Mouse (Mus musculus): ENCODE results near the gene Fmnl2. TPM values are rescaled to one million over a fixed set of nuclear protein-coding genes. Genes with fewer than 3 reads are reported as not detected.

Gene Fmnl2
- polyA plus RNA-seq, 1 experiment = not detected

- H3K9me3 ChIP-seq = peaks cover 3% of the 10 kb centered on the region; the same call in 1 of the 2 replicates
- TF ChIP-seq GATA1 (IDR thresholded peaks at IDR 0.05; ENCODE audit: borderline replicate concordance, low read length) (no peak), FLI1 (IDR thresholded peaks at IDR 0.05; ENCODE audit: low read length) (no peak)
- no peaks in the 10 kb centered on the region for H3K4me1 ChIP-seq
- H3K4me3 ChIP-seq (replicated peaks) = no peak overlapping the region
- peaks cover 4% of the 10 kb centered on the region for H3K27me3 ChIP-seq (replicated peaks)
- no peaks in the 10 kb centered on the region for H3K36me3 ChIP-seq (replicated peaks; ENCODE audit: low read length)
These were observed 129.4 kb downstream of the Fmnl2 start for GRCm38 (mm10) chr2:52987035-52987434.

- H3K4me3 ChIP-seq (replicated peaks) = no peak overlapping the region
- H3K36me3 ChIP-seq (replicated peaks; ENCODE audit: low read length) = no peaks in the 10 kb centered on the region
- peaks cover 3% of the 10 kb centered on the region; the same call in 1 of the 2 replicates for H3K9me3 ChIP-seq
- TF ChIP-seq FLI1 (IDR thresholded peaks at IDR 0.05; ENCODE audit: low read length) (no peak), GATA1 (IDR thresholded peaks at IDR 0.05; ENCODE audit: borderline replicate concordance, low read length) (no peak)
- H3K4me1 ChIP-seq = no peaks in the 10 kb centered on the region
- H3K27me3 ChIP-seq (replicated peaks) = peaks cover 4% of the 10 kb centered on the region
These were observed 130.1 kb downstream of the Fmnl2 start for GRCm38 (mm10) chr2:52987637-52988295.

- Histone ChIP-seq H3K9me3 (peaks cover 3% of the 10 kb centered on the region; the same call in 1 of the 2 replicates), H3K4me1 (no peaks in the 10 kb centered on the region), H3K36me3 (replicated peaks; ENCODE audit: low read length) (no peaks in the 10 kb centered on the region), H3K4me3 (replicated peaks) (no peak overlapping the region), H3K27me3 (replicated peaks) (peaks cover 4% of the 10 kb centered on the region)
- TF ChIP-seq FLI1 (IDR thresholded peaks at IDR 0.05; ENCODE audit: low read length) (no peak), GATA1 (IDR thresholded peaks at IDR 0.05; ENCODE audit: borderline replicate concordance, low read length) (no peak)
These were observed 131.7 kb downstream of the Fmnl2 start for GRCm38 (mm10) chr2:52989316-52989715.

GRCm38 (mm10) chr2:52990874-52991687 lies 133.4 kb downstream of the Fmnl2 start:
- no peaks in the 10 kb centered on the region for H3K9me3 ChIP-seq
- H3K4me3 ChIP-seq (replicated peaks) = no peak overlapping the region
- no peaks in the 10 kb centered on the region for H3K36me3 ChIP-seq (replicated peaks; ENCODE audit: low read length)
- no peaks in the 10 kb centered on the region for H3K4me1 ChIP-seq
- no peaks in the 10 kb centered on the region for H3K27me3 ChIP-seq (replicated peaks)
- TF ChIP-seq FLI1 (IDR thresholded peaks at IDR 0.05; ENCODE audit: low read length) (no peak), GATA1 (IDR thresholded peaks at IDR 0.05; ENCODE audit: borderline replicate concordance, low read length) (no peak)

GRCm38 (mm10) chr2:52991688-52992194 lies 134.1 kb downstream of the Fmnl2 start:
- Histone ChIP-seq H3K4me1 (no peaks in the 10 kb centered on the region), H3K27me3 (replicated peaks) (no peaks in the 10 kb centered on the region), H3K4me3 (replicated peaks) (no peak overlapping the region), H3K36me3 (replicated peaks; ENCODE audit: low read length) (no peaks in the 10 kb centered on the region), H3K9me3 (no peaks in the 10 kb centered on the region)
- TF ChIP-seq FLI1 (IDR thresholded peaks at IDR 0.05; ENCODE audit: low read length) (no peak), GATA1 (IDR thresholded peaks at IDR 0.05; ENCODE audit: borderline replicate concordance, low read length) (no peak)

- TF ChIP-seq FLI1 (IDR thresholded peaks at IDR 0.05; ENCODE audit: low read length) (no peak), GATA1 (IDR thresholded peaks at IDR 0.05; ENCODE audit: borderline replicate concordance, low read length) (no peak)
- no peak overlapping the region for H3K4me3 ChIP-seq (replicated peaks)
These were observed 135.6 kb downstream of the Fmnl2 start for GRCm38 (mm10) chr2:52993241-52993640.

GRCm38 (mm10) chr2:52994526-52994925 lies 136.9 kb downstream of the Fmnl2 start:
- Histone ChIP-seq H3K36me3 (replicated peaks; ENCODE audit: low read length) (no peaks in the 10 kb centered on the region), H3K9me3 (no peaks in the 10 kb centered on the region), H3K4me3 (replicated peaks) (no peak overlapping the region), H3K4me1 (no peaks in the 10 kb centered on the region), H3K27me3 (replicated peaks) (no peaks in the 10 kb centered on the region)
- TF ChIP-seq GATA1 (IDR thresholded peaks at IDR 0.05; ENCODE audit: borderline replicate concordance, low read length) (no peak), FLI1 (IDR thresholded peaks at IDR 0.05; ENCODE audit: low read length) (no peak)

More at GRCm38 (mm10) chr2:52993241-52993640, 135.6 kb downstream of the Fmnl2 start:
- Histone ChIP-seq H3K4me1 (no peaks in the 10 kb centered on the region), H3K9me3 (no peaks in the 10 kb centered on the region), H3K36me3 (replicated peaks; ENCODE audit: low read length) (no peaks in the 10 kb centered on the region), H3K27me3 (replicated peaks) (no peaks in the 10 kb centered on the region)

- Histone ChIP-seq H3K27me3 (replicated peaks) (no peaks in the 10 kb centered on the region), H3K36me3 (replicated peaks; ENCODE audit: low read length) (no peaks in the 10 kb centered on the region), H3K9me3 (no peaks in the 10 kb centered on the region), H3K4me3 (replicated peaks) (no peak overlapping the region), H3K4me1 (no peaks in the 10 kb centered on the region)
- TF ChIP-seq FLI1 (IDR thresholded peaks at IDR 0.05; ENCODE audit: low read length) (no peak), GATA1 (IDR thresholded peaks at IDR 0.05; ENCODE audit: borderline replicate concordance, low read length) (no peak)
These were observed 140.5 kb downstream of the Fmnl2 start for GRCm38 (mm10) chr2:52997955-52998750.

GRCm38 (mm10) chr2:52999524-52999969 lies 141.9 kb downstream of the Fmnl2 start:
- Histone ChIP-seq H3K4me3 (replicated peaks) (no peak overlapping the region), H3K36me3 (replicated peaks; ENCODE audit: low read length) (no peaks in the 10 kb centered on the region), H3K27me3 (replicated peaks) (no peaks in the 10 kb centered on the region), H3K4me1 (no peaks in the 10 kb centered on the region), H3K9me3 (no peaks in the 10 kb centered on the region)
- TF ChIP-seq FLI1 (IDR thresholded peaks at IDR 0.05; ENCODE audit: low read length) (no peak), GATA1 (IDR thresholded peaks at IDR 0.05; ENCODE audit: borderline replicate concordance, low read length) (no peak)
